Mouse (Mus musculus): Measurements from ENCODE around the gene Olfr1393. TPM values are rescaled to one million over a fixed set of nuclear protein-coding genes. Genes with fewer than 3 reads are reported as not detected.
"Not testable (repeated sequence)": the region's sequence is repeated elsewhere in the genome, so short reads cannot be mapped to it uniquely, and the experiment has no call there.

Gene Olfr1393
- polyA plus RNA-seq, 3 experiments from 2014 or later: not detected

DNA sequence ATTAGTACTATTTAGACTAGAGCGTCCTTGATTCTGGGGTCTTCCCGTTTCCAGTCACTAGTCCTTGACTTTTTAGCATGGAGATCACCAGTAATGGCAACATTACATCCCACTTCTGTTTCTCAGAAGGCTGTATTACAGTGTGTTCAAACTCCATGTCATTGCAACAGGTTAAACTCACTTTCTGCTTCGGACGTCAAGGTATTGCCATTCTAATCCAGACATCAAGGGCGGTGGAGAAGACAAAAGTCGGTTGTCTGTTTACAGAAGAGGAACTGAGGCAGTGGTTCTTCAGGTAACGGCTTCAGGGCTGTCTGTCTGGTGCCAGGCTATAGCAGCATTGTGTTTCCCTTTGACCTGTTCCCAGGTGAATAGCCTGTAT, 26.7 kb upstream of the Olfr1393 start:
- ATAC-seq: no peak

DNA sequence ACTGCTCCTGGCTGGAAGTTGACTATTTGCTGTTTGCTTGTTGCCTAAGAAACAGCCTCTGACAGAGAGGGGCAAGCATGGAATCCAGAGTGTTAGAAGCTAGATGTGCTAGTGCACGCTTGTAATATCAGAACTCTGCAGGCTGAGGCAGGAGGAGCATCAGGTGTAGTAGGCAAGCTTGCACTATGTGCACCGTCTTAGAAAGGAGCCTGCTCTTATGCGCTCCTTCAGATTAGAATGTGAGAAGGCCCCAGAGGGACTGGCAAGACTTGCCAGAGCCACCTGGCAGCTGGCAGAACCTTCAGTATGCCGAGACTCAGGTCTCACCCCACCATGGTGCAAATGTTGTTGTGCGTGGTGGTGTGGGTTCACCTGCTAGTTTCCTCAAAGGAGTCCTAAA, 26.1 kb upstream of the Olfr1393 start:
- ATAC-seq: no peak

DNA sequence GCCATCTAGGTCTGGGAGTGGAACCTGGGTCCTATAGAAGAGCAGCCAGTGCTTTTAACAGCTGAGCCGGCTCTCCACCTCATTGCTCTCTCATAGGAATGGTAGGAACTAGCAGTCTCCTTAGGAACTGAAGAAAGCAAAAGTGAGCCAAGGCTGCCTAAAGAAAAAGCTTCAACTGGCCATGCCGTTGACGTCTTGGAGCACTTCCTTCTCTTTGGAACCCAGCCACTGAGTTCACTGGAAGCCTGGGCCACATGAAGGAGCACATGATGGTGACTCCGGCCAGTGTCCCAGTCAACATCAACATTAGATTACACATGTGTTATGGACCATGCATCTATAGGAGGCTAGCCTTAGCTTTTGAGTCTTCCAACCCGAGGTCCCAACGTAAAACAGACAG, 25.1 kb upstream of the Olfr1393 start:
- ATAC-seq: no peak

DNA sequence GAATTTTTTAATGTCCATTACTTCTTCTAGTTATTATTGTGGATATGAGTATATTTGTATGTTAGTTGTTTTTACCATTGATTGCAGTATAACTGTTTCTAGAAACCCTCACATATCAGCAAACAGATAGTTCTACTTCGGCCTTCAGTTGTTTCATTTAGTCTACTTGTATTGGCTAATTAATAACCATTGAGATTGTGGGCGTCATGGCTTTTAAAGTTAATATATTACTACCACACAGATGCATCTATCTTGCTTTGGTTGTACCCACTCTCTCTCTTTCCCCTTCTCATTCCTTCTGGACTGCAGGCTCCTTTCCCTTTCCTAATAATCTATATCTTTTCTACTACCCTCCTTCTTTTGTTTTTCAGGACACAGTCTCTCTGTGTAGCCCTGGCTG, 18.8 kb upstream of the Olfr1393 start:
- no peak for ATAC-seq

DNA sequence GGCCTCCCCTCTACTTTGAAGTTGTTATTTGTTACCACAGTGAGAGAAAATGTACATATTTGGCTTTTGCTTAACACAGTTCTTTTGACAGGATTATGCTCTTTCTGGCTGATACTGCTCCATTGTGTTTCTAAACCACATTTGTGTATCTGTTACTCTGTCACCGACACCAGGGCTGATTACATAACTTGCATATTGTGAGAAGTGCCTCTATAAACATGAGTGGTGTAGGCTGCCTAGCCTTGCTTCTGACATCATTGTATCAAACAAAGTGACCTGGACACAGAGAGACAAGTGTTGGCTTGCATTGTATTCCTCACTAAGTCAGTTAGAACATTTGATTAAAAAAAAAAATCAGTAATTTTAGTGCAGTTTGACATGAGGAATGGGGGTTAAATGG, 18.3 kb upstream of the Olfr1393 start:
- ATAC-seq: no peak

DNA sequence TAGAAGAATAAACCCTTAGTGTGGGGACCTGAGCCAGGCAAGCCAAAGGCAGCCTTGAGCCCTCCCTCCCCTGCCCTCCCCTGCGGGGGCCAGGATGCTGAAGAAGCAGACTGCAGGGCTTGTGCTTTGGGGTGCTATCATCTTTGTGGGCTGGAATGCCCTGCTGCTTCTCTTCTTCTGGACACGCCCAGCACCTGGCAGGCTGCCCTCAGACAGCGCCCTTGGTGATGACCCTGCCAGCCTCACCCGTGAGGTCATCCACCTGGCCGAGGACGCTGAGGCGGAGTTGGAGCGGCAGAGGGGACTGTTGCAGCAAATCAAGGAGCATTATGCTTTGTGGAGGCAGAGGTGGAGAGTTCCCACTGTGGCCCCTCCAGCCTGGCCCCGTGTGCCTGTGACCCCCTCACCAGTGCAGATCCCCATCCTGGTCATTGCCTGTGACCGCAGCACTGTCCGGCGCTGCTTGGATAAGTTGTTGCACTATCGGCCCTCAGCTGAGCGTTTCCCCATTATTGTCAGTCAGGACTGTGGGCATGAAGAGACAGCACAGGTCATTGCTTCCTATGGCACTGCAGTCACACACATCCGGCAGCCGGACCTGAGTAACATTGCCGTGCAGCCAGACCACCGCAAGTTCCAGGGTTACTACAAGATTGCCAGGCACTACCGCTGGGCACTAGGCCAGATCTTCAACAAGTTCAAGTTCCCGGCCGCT, 17.3 kb upstream of the Olfr1393 start:
- ATAC-seq: no peak

DNA sequence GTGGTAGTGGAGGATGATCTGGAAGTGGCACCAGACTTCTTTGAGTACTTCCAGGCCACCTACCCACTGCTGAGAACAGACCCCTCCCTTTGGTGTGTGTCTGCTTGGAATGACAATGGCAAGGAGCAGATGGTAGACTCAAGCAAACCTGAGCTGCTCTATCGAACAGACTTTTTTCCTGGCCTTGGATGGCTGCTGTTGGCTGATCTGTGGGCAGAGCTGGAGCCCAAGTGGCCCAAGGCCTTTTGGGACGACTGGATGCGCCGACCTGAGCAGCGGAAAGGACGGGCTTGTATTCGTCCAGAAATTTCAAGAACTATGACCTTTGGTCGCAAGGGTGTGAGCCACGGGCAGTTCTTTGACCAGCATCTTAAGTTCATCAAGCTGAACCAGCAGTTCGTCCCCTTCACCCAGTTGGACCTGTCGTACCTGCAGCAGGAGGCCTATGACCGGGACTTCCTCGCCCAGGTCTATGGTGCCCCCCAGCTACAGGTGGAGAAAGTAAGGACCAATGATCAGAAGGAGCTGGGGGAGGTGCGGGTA, 16.7 kb upstream of the Olfr1393 start:
- no peak for ATAC-seq

DNA sequence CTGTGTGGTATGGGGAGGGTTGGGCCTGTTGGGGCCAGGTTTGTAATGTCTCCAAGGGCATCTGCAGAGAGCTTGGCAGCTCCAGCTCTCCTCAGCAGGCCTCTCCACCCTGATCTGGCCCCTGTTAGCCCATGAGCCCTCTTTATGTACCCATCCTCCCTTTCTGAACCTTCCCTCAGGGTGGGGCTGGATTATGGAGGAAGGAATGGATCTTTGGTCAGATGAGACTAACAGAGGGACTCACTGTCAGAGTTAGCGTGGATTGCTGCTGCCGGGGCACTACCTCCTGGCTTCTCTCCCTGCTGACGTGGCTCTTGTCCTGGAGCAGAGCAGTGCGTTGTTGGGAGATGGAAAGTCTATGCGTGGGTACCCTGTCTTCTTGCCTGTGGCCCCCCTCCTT, 15.8 kb upstream of the Olfr1393 start:
- no peak for ATAC-seq

DNA sequence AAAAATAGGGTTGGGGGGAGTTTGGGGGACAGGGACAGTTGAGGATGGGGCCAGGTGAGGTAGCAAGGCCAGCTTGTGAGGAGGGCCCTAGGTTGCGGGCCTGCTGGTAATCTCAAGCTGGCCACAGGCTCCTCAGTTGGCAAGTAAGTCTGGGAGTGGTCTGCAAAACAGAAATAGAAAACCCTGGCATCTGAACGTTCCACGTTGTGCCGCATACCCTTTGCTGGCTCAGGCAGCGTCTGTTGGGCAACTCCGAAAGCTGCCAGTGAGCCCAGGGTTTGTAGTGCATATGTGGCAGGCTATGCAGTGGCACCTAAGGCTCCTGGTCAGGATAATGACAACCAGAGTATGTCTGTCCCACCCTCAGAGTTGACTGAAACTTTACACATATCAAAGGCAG, 15.0 kb upstream of the Olfr1393 start:
- ATAC-seq: no peak

DNA sequence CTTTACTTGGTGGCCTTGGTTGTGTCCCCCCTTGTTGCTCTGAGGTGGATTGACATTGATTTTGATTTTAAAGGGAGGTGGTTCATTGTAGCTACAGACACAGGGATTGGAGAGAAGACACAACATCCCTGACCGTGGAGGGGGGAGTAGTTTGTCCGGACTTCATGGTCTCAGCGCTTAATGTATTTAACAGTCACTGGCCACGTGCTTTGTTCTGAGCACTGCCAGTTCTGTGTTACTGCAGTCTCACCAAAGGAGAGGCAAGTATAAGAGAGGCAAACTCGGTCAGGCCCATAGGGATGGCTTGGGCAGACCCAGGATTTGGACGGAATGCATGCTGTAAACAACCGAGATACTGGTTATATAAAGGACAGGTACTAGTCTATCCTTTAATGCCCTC, 14.0 kb upstream of the Olfr1393 start:
- ATAC-seq: no peak

DNA sequence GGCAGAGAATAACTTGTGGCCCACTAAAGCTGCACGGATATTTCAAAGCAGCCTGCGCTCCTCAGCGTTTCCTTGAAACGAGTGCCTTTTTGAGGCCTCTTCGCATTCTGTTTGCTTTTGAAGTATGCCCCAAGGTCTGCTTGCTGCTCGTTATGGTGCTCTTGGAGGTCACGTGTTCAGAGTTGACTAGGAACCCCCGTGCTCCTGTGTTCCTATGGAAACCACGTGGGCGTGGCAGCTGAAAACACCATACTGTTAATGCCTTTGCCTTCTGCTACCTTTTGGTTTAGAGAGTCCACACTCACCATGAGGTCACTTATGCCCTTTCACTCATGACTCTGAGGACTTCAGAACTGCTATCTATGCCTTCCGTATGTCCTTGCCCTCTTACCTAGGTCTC, 13.5 kb upstream of the Olfr1393 start:
- ATAC-seq: peak; percentile 72

DNA sequence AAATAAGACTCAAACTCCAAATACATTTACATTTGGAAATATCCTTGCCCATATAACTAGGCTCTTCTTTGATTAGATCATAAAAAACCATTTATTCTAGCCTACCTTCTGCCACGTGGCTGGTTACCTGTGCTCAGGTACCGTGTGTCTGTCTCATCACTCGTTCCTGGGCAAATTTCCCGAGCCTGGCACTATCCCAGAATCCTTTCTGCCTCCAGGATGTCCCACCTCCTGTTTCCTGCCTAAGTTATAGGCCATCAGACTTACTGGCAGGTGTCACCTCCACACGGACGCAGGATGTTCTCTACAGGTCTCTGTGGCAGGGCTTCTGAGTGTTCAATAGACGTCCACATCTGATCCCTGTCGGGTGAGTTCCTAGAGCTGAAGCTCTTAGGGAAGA, 13.0 kb upstream of the Olfr1393 start:
- ATAC-seq: no peak

DNA sequence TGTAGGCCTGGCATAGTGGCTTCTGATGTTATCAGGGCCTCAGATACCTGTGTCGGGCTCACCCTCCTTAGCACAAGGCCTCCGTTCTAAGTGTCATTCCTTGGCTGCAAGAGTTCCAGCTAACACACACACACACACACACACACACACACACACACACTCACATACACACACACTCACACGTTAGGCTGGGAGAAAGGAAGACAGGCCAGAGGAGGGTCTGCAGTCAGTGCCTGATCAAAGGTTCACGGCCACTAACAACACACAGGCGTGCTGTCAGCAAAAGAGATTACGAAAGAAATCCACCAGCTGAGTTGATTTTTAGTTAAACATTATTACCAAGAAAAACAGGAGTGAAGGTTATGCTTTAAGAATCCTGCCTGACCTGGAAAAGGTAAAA, 11.4 kb upstream of the Olfr1393 start:
- ATAC-seq: no peak

DNA sequence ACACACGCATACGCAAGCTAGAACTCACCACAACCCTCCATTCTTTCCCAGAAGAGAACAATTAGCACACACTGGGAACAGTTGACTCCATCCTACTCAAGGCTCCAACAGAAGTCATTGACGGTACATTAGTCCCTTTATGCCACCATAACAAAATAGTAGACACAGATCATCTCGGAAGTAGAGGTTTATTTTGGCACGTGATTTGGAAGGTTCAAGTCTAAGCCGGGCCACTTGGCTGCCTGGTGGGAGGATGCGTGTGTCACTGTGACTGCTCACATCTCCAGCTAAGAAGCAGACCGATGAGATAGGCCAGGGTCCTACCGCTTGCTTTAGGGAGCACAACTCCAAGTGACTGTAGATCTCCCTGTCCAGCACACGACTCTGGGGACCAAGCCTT, 10.8 kb upstream of the Olfr1393 start:
- ATAC-seq: no peak

DNA sequence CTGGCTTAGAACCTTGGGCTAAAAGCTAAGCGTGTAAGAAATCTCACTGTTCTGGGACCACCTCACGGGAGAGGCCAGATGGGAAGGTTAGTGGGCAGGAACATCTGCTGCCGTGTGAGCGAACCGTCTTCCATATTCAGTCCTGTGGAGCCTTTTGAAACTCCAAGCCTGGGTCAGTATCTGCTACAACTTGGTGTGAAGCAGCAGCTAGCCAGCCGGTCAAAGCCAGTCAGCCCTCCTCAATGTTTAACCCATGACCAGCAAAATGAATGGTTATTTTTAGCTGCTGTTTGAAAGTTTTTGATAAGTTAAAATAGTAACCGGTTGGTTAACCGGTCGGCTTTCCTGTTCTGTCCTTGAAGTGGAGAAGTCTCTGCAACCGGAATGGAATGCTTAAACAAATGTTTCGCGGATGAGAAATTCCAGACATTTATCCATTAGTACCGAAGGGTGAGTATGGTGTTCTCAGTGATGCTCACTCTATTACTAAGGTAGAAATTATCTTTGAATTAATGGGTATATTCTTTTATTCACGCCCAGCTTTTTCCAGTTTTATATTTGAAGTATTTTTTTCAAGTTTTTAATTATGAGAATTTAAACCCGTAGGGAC, 10.0 kb upstream of the Olfr1393 start:
- ATAC-seq: no peak

DNA sequence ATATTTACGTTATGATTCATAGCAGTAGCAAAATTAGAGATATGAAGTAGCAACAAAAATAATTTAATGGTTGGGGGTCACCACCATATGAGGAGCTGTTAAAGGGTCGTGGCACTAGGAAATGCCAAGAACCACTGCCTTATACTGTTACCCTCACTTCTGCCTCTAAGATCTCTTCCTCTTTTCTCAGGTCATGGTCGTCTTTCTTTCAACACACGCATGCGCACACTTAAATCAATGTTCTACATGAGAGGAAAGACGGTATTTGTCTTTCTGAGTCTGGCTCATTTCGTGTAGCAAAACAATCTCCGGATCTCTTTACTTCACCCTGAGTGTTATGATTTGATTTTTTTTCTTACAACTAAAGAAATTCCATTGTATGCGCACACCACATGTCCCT, 8.3 kb upstream of the Olfr1393 start:
- no peak for ATAC-seq

DNA sequence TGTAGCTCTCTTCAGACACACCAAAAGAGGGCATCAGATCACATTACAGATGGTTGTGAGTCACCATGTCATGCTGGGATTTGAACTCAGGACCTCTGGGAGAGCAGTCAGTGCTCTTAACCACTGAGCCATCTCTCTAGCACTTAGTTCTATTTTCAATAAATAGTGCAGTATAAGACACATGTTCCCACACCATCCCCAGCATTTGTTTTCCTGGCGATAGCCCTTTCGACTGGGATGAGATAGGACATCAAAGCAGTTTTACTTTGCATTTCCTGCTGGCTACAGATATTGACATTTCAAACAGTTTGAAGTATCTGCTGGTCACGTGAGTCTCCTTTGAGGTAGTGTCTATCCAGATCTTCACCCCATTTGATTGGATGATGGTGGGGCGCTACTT, 7.7 kb upstream of the Olfr1393 start:
- ATAC-seq: no peak

DNA sequence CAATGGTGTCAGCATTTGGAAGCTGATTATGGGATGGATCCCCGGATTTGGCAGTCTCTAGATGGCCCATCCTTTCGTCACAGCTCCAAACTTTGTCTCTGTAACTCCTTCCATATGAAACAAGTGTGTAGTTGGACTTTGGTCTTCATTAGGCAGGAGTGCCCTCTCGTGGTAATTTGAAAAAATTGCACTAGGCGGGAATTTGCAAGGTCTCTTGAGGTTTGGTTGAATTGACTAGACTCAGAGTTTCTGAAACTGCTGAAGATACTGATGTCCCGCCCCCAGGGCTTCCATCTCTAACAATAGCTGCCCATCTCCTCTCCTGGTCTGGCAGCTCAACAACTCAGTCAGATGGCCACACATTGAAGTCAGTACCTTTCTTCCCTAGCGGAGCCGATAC, 6.8 kb upstream of the Olfr1393 start:
- peak; percentile 67 for ATAC-seq

DNA sequence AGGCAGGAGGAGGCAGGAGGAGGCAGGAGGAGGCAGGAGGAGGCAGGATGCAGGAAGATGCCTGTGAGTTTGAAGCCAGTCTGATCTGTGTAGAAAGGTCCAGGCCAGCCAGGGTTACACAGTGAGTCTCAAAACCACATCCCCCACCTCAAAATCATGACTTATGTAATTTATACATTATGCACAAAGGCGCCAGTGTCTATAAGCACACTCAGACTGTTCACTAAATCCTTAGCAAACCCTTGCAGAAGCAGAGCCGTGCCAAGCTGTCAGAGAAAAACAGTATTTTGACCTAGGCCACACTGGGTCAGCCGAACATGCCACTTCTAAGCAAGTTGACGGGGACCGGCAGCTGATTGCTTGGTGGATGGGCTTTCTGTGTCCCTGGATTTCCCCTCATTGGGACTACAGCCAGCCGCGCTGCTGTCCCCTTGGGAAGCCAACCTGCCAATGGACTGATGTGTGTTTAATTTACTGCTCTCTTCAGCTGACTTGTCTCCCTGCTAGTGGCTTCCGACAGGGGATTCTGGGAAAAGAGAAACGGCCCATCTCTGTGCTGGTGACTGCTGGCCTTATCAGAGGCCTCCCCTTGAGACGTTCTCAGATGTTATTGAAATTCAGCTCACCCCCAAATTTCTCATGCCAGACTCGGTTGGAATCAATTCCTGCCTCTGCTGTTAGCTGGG, 4.1 kb upstream of the Olfr1393 start:
- ATAC-seq: no peak

DNA sequence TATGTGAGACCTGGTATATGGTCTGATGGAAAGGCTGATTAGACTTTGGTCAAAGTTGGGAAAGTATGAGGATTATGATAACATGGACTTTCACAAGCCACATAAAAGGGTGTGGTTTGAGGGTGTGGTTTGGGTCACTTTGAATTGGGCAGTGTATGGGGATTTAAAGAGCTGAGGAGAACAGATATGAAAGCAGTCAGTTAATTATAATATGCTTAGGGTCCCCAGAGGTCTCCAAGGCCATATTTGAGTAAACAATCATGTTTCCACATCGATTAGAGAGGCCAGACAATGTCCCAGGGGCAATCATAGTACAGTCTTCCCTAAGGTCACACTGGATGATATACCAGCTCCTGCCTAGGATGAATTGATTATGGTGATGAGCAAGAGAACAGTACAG, 6.9 kb downstream of the Olfr1393 start, which contains the start of gene Olfr1392:
TSS of gene Olfr1392 (plus strand) at position 301 of the 400 bp plus-strand sequence.
- ATAC-seq: not testable (repeated sequence)

DNA sequence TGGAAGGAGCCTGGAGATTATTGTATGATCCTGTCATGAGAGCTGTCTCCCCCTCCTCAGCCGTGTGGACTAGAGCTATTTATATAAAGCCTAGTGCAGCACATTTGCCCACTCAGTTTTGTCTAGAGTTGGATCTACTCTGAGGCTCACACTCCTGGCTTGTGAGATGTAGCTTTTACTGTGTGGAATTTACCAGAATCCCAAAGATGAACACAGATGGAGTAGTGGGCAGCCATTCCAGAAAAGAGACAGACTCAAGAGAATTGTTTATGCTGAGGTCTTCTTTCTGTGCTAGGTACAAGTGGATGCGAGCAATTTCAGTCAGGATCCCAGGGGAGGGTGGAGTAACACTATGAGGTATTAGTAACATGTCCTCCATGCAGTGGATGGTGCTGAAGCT, 9.1 kb downstream of the Olfr1393 start:
- ATAC-seq: no peak

DNA sequence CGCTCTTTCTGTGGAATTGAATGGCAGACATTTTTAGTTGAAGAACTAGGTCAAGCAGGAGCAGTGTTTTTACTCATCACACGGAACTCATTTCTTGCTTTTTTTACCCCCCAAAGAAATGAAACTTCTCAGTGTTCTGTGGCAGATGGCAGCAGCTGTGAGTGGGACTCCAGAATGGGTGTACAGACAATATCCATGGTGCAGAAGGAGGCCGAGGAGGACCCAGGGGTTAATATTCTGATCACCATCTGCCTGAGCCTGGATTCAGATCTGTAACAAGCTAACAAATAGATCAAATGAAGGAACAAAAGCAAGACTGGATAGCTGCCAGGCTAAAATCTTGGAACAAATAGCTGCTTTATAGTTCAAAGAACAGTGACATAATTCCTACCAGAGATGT, 14.7 kb downstream of the Olfr1393 start:
- ATAC-seq: no peak

DNA sequence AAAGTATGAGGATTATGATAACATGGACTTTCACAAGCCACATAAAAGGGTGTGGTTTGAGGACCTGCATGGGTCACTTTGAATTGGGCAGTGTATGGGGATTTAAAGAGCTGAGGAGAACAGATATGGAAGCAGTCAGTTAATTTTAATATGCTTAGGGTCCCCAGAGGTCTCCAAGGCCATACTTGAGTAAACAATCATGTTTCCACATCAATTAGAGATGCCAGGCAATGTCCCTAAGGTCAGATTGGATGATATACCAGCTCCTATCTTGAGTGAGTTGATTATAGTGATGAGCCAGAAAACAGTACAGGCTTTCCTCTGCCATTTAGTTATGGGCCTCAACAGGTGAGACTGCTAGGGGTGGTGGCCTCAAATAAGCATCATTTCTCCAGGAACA, 26.3 kb downstream of the Olfr1393 start, which contains the start of gene Olfr10:
TSS of gene Olfr10 (plus strand) at position 301 of the 400 bp plus-strand sequence.
- ATAC-seq: no peak

DNA sequence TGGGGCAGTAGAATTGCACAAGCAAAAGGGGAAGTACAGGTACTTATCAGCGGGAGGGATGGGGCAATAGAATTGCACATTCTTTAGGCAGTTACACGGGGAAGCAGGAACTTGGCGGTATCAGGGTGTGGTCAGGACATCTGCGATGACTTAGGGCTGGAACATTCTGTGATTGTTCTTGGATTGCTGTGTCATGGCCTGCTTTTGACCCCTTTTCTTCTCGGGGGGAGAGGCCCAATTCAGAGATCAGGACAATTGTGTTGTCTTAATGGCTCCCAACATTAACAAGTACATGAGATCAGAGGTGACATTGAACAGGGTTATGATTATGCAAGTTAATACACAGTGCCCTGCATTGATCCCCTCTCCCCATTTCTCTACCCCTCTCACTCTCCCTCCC, 30.4 kb downstream of the Olfr1393 start:
- not testable (repeated sequence) for ATAC-seq
